ENCODE assay signal across 15 mouse cellular contexts in the genomic region with DNA sequence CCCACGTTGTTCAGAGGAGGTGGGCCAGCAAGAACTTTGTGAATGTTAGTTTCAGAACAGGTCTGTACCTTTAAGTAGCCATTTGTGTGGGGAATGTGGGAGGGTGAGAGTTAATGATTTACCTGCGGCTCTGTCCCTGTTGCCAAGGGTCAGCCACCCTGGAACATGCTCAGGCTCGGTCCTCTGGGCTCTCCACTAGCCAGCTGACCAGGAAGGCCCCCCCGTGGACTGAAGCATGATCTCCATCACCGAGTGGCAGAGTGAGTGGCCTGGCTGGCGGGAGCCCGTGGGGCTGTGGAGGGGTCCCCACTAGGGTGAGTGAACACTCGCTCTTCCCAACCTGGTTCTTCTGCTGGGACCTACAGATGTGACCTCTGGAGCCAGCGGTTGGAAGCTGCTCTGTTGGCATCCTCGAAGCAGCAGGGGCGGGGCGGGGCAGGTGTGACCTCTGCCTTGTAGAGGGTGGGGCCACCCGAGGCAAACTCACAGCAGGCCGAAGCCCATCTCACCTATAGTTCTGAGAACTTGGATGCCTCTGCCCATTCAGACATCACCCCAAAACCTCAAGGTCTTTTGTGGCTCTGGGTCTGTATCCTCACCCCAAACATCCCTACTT. TPM values are rescaled to one million over a fixed set of nuclear protein-coding genes. Genes with fewer than 3 reads are reported as not detected.
A peak's percentile ranks its signal among the peaks of the same experiment; 100 is the strongest.
DNase-seq lines count a peak whose midpoint lies in the region; ATAC-seq and TF ChIP-seq lines count a peak whose summit lies in the region.
"Had no signal": no experiment of that assay in that cellular context is flagged by ENCODE, and none has a peak within 500 bp of the region (broad histone marks: within the 10 kb centered on the region; RNA-seq: fewer than 3 reads in every experiment).

A gene (plus strand): TSS at position 149 of the 616 bp plus-strand sequence.

- H3K36me3 ChIP-seq in kidney, postnatal 0 days (ENCODE audit: insufficient read depth, low read length) = no peaks in the 10 kb centered on the region
- H3K36me3 ChIP-seq in liver, embryonic 16.5 days (ENCODE audit: control insufficient read depth, insufficient read depth) = no peaks in the 10 kb centered on the region
- no peaks in the 10 kb centered on the region for H3K36me3 ChIP-seq in stomach, postnatal 0 days (ENCODE audit: control insufficient read depth, insufficient read depth, low read length)
- no peaks in the 10 kb centered on the region for H3K36me3 ChIP-seq in thymus, adult 2 months (ENCODE audit: control insufficient read depth, insufficient read depth, low read length)
- H3K36me3 ChIP-seq: heart, embryonic 15.5 days; midbrain, embryonic 10.5 days; neural tube, embryonic 13.5 days had no signal

- DNase-seq in thymus, postnatal 4 days = peak; percentile 30
- no peak for DNase-seq in thymus, adult 18-20 months
- peak; percentile 61 for DNase-seq in kidney, postnatal 0 days (ENCODE audit: low spot score)
- DNase-seq in stomach, postnatal 0 days (ENCODE audit: low spot score) = peak; percentile 78
- DNase-seq in adrenal gland, adult 8-10 months = no peak
- no peak for DNase-seq in left cerebral cortex, postnatal 14 days (ENCODE audit: low spot score in 2 of 2)
- no peak for DNase-seq in thymus, adult 2 months
- DNase-seq: cerebellum, postnatal 36 days; left cerebral cortex, postnatal 4 days; right cerebral cortex, postnatal 25 days had no signal

- TF ChIP-seq CTCF in kidney, postnatal 0 days (IDR thresholded peaks at IDR 0.05; ENCODE audit: low read depth) = no peak
- TF ChIP-seq CTCF in stomach, postnatal 0 days (IDR thresholded peaks at IDR 0.05; ENCODE audit: low read depth) = no peak
- TF ChIP-seq CTCF in thymus, adult 2 months (IDR thresholded peaks at IDR 0.05; ENCODE audit: borderline replicate concordance, control insufficient read depth, extremely low read depth, insufficient read depth, low read length, poor library complexity) = no peak

- peak within 1 kb of the TSS; percentile 83 for H3K27ac ChIP-seq in kidney, postnatal 0 days
- H3K27ac ChIP-seq in liver, embryonic 16.5 days (ENCODE audit: low read length) = peak within 1 kb of the TSS; percentile 62
- H3K27ac ChIP-seq in stomach, postnatal 0 days (replicated peaks) = peak within 1 kb of the TSS; percentile 8
- no peak within 1 kb of the TSS for H3K27ac ChIP-seq in thymus, adult 2 months (ENCODE audit: control insufficient read depth, insufficient read depth, low read length)
- H3K27ac ChIP-seq: heart, embryonic 15.5 days; midbrain, embryonic 10.5 days; neural tube, embryonic 13.5 days had no signal

- peak within 1 kb of the TSS; percentile 46; the same call in 1 of the 2 replicates for H3K9ac ChIP-seq in kidney, postnatal 0 days (ENCODE audit: low read depth, low read length)
- H3K9ac ChIP-seq in liver, embryonic 16.5 days (ENCODE audit: low read depth, low read length) = no peak within 1 kb of the TSS
- no peak within 1 kb of the TSS; the same call in none of the 2 replicates for H3K9ac ChIP-seq in stomach, postnatal 0 days (ENCODE audit: low read length)
- H3K9ac ChIP-seq: heart, embryonic 15.5 days; neural tube, embryonic 13.5 days had no signal

- no peaks in the 10 kb centered on the region for H3K27me3 ChIP-seq in kidney, postnatal 0 days (ENCODE audit: insufficient read depth, low read length)
- no peaks in the 10 kb centered on the region for H3K27me3 ChIP-seq in liver, embryonic 16.5 days (ENCODE audit: control insufficient read depth, insufficient read depth, low read depth, low read length)
- no peaks in the 10 kb centered on the region for H3K27me3 ChIP-seq in stomach, postnatal 0 days (ENCODE audit: control insufficient read depth, insufficient read depth, low read length)
- no peaks in the 10 kb centered on the region for H3K27me3 ChIP-seq in thymus, adult 2 months (ENCODE audit: control insufficient read depth, insufficient read depth, low read length)
- H3K27me3 ChIP-seq: neural tube, embryonic 13.5 days had no signal

- H3K9me3 ChIP-seq in kidney, postnatal 0 days (replicated peaks; ENCODE audit: low read length) = no peaks in the 10 kb centered on the region
- H3K9me3 ChIP-seq in liver, embryonic 16.5 days (replicated peaks; ENCODE audit: control insufficient read depth, low read length) = no peaks in the 10 kb centered on the region
- no peaks in the 10 kb centered on the region for H3K9me3 ChIP-seq in stomach, postnatal 0 days (ENCODE audit: control insufficient read depth, low read length)
- H3K9me3 ChIP-seq: heart, embryonic 15.5 days; midbrain, embryonic 10.5 days; neural tube, embryonic 13.5 days had no signal

- peak within 1 kb of the TSS; percentile 13; the same call in 1 of the 2 replicates for H3K4me3 ChIP-seq in kidney, postnatal 0 days (replicated peaks; ENCODE audit: low read depth, low read length)
- peak within 1 kb of the TSS; percentile 42 for H3K4me3 ChIP-seq in liver, embryonic 16.5 days (ENCODE audit: low read depth, low read length)
- H3K4me3 ChIP-seq in stomach, postnatal 0 days (ENCODE audit: low read depth, low read length) = no peak within 1 kb of the TSS
- H3K4me3 ChIP-seq in thymus, adult 2 months (ENCODE audit: control insufficient read depth, insufficient read depth, low read length) = no peak within 1 kb of the TSS
- H3K4me3 ChIP-seq: heart, embryonic 15.5 days; midbrain, embryonic 10.5 days; neural tube, embryonic 13.5 days had no signal

- intact Hi-C loops in left cerebral cortex, postnatal 14 days (cut with DNase I) = loop anchor here (10.0 kb wide), 1 partner anchor 275 kb away; a partner anchor contains a TSS

- peak within 1 kb of the TSS; percentile 47 for H3K4me2 ChIP-seq in kidney, postnatal 0 days (ENCODE audit: low read length)
- H3K4me2 ChIP-seq in liver, embryonic 16.5 days (ENCODE audit: low read depth, low read length) = peak within 1 kb of the TSS; percentile 17
- peak within 1 kb of the TSS; percentile 35 for H3K4me2 ChIP-seq in stomach, postnatal 0 days (replicated peaks; ENCODE audit: low read depth)
- H3K4me2 ChIP-seq: heart, embryonic 15.5 days; neural tube, embryonic 13.5 days had no signal

- ATAC-seq in kidney, postnatal 0 days (replicated peaks; ENCODE audit: low FRiP score, low read depth) = peak; percentile 75
- ATAC-seq in liver, embryonic 16.5 days (ENCODE audit: low read depth) = peak; percentile 86
- ATAC-seq in stomach, postnatal 0 days (ENCODE audit: low FRiP score, low TSS enrichment) = peak; percentile 72

- TF ChIP-seq EP300 in stomach, postnatal 0 days (optimal IDR thresholded peaks at IDR 0.05) = no peak

- 0 out of 2 replicates have a peak, but pooled peaks cover 5% of the 10 kb centered on the region for H3K4me1 ChIP-seq in kidney, postnatal 0 days (replicated peaks; ENCODE audit: insufficient read depth, low read length)
- peaks cover 2% of the 10 kb centered on the region; the same call in 1 of the 2 replicates for H3K4me1 ChIP-seq in liver, embryonic 16.5 days (ENCODE audit: control insufficient read depth, low read depth, low read length)
- no peaks in the 10 kb centered on the region for H3K4me1 ChIP-seq in stomach, postnatal 0 days (replicated peaks; ENCODE audit: control insufficient read depth, insufficient read depth)
- H3K4me1 ChIP-seq in thymus, adult 2 months (replicated peaks; ENCODE audit: control insufficient read depth, insufficient read depth, low read length) = no peaks in the 10 kb centered on the region

- WGBS in kidney, postnatal 0 days = 34% methylated on average over 13 of the region's 14 CpGs
- 55% methylated on average over 14 of the region's 14 CpGs for WGBS in liver, embryonic 16.5 days (ENCODE audit: insufficient replicate concordance)
- 44% methylated on average over 14 of the region's 14 CpGs for WGBS in stomach, postnatal 0 days
- 89% methylated on average over 14 of the region's 14 CpGs for WGBS in thymus, adult 2 months

- TF ChIP-seq POLR2A in thymus, adult 2 months (IDR thresholded peaks at IDR 0.05; ENCODE audit: control insufficient read depth, extremely low read depth, insufficient read depth, low read length, poor library complexity) = no peak

RNA-seq across cellular contexts. Expression of the gene that starts here (rescaled TPM):
- 15.4 and 20.6 TPM in 2 replicates for polyA plus RNA-seq in kidney, postnatal 0 days (2015; fragmentation: Nextera tagmentation; extraction: Ambion mirVana)
- 7.8 and 10.2 TPM in 2 replicates for polyA plus RNA-seq in liver, embryonic 16.5 days (2015; fragmentation: Nextera tagmentation; extraction: Ambion mirVana)
- 7.6 and 10.8 TPM in 2 replicates for polyA plus RNA-seq in stomach, postnatal 0 days (2015; fragmentation: Nextera tagmentation; extraction: Ambion mirVana)
- 1 to 10 TPM in 2 of 4 experiments, not detected in 2; 1.2 to 1.9 TPM for total RNA-seq in adrenal gland, adult 8-10 months (2022)
- total RNA-seq in left cerebral cortex, postnatal 14 days (2021) = 1 to 10 TPM in 1 of 2 experiments, not detected in 1; 1.4 TPM
- 0.07 TPM in 1 of 2 replicates, not detected in the other for polyA plus RNA-seq in thymus, adult 2 months (2012; rRNA removed)
- polyA plus RNA-seq: brain, embryonic 14.5 days; heart, embryonic 15.5 days; midbrain, embryonic 10.5 days; neural tube, embryonic 13.5 days had no signal

Comparison
In these comparisons a context has a peak if more than half of its experiments do, and no peak if none do; other contexts are left out.
1. DNase-seq: peak in thymus, postnatal 4 days (single experiment), kidney, postnatal 0 days (single experiment) and stomach, postnatal 0 days (single experiment); none in thymus, adult 18-20 months (0 of 2), adrenal gland, adult 8-10 months (single experiment), left cerebral cortex, postnatal 14 days (0 of 2) and thymus, adult 2 months (single experiment).
2. H3K4me3 ChIP-seq: peak in kidney, postnatal 0 days (single experiment) and liver, embryonic 16.5 days (single experiment); none in stomach, postnatal 0 days (single experiment) and thymus, adult 2 months (single experiment).
3. Peak in every context shown above with its lines, with median percentiles within 50 percentile points of each other: ATAC-seq and H3K4me2 ChIP-seq.